ENCODE assay signal across 8 mouse cellular contexts in genomic region chr12:105584851-105585250, GRCm38 (mm10). TPM values are rescaled to one million over a fixed set of nuclear protein-coding genes. Genes with fewer than 3 reads are reported as not detected.
DNase-seq lines count a peak whose midpoint lies in the region; ATAC-seq and TF ChIP-seq lines count a peak whose summit lies in the region.

No protein-coding gene starts in this region.

- no peaks in the 10 kb centered on the region for H3K27me3 ChIP-seq in cerebellum, adult 2 months (ENCODE audit: control insufficient read depth, insufficient read depth, low read length)
- H3K27me3 ChIP-seq in hindbrain, embryonic 13.5 days, result 0 out of 2 replicates have a peak, but pooled peaks cover 3% of the 10 kb centered on the region

- TF ChIP-seq POLR2A in cerebellum, adult 2 months (IDR thresholded peaks at IDR 0.05; ENCODE audit: borderline replicate concordance, insufficient read depth, low read length), result no peak

- ATAC-seq in hindbrain, embryonic 13.5 days (ENCODE audit: low FRiP score), result peak; percentile 46; the same call in 1 of the 2 replicates
- no peak for ATAC-seq in erythroid progenitor cell, adult 5-6 weeks (replicated peaks; ENCODE audit: low FRiP score, poor library complexity, severe bottlenecking)

- H3K4me3 ChIP-seq in cerebellum, adult 2 months (replicated peaks; ENCODE audit: insufficient read depth, low read depth, low read length), result no peak overlapping the region
- H3K4me3 ChIP-seq in hindbrain, embryonic 13.5 days, result no peak overlapping the region

- peak; percentile 67 for DNase-seq in NIH3T3 (ENCODE audit: low read depth)
- peak; percentile 59 to 66 for DNase-seq in cerebellum, adult 2 months
- DNase-seq in frontal cortex, postnatal 10 days (ENCODE audit: low spot score in 2 of 2), result peak; percentile 41 to 52
- peak; percentile 47 to 82 for DNase-seq in layer of hippocampus, postnatal 25 days (ENCODE audit: extremely low spot score in 1 of 2, low spot score in 1 of 2)
- DNase-seq in lung, postnatal 25 days (ENCODE audit: low spot score), result peak; percentile 80
- peak; percentile 67 to 73 for DNase-seq in right cerebral cortex, adult 2 months (ENCODE audit: low spot score in 2 of 2)

- no peaks in the 10 kb centered on the region for H3K4me1 ChIP-seq in cerebellum, adult 2 months (ENCODE audit: control insufficient read depth, insufficient read depth, low read length)
- H3K4me1 ChIP-seq in hindbrain, embryonic 13.5 days (replicated peaks), result peaks cover 10% of the 10 kb centered on the region

- no peaks in the 10 kb centered on the region for H3K9me3 ChIP-seq in hindbrain, embryonic 13.5 days

- H3K4me2 ChIP-seq in hindbrain, embryonic 13.5 days, result no peak overlapping the region

- WGBS in cerebellum, adult 2 months, result 33% methylated on average over 12 of the region's 12 CpGs
- 20% methylated on average over 12 of the region's 12 CpGs for WGBS in hindbrain, embryonic 13.5 days

- no peaks in the 10 kb centered on the region for H3K36me3 ChIP-seq in hindbrain, embryonic 13.5 days

- no peak overlapping the region for H3K9ac ChIP-seq in hindbrain, embryonic 13.5 days

- peak; percentile 82 for TF ChIP-seq CTCF in cerebellum, adult 2 months (IDR thresholded peaks at IDR 0.05; ENCODE audit: borderline replicate concordance, insufficient read depth, low read depth, low read length)

- no peak overlapping the region for H3K27ac ChIP-seq in cerebellum, adult 2 months (ENCODE audit: insufficient read depth, low read length)
- H3K27ac ChIP-seq in hindbrain, embryonic 13.5 days, result no peak overlapping the region

RNA-seq across cellular contexts. Expression of gene Bdkrb1, which starts 18.0 kb away (rescaled TPM):
- 0.36 TPM in 1 of 2 replicates, not detected in the other for polyA plus RNA-seq in cerebellum, adult 2 months (2012; rRNA removed)
- 0.25 TPM in 1 of 2 replicates, not detected in the other for polyA plus RNA-seq in hindbrain, embryonic 13.5 days (2015; fragmentation: Nextera tagmentation; extraction: Ambion mirVana)
- total RNA-seq in layer of hippocampus, postnatal 25 days (2021), result under 1 TPM in 1 of 2 experiments, not detected in 1; 0.35 TPM
- total RNA-seq in erythroid progenitor cell, adult 5-6 weeks (2015; ENCODE audit: low replicate concordance), result not detected in 2 replicates
- not detected in 2 replicates for total RNA-seq in erythroid progenitor cell, adult 5-6 weeks (2017; ENCODE audit: low replicate concordance)

RNA-seq across cellular contexts. Expression of gene Bdkrb2, which starts 21.8 kb away (rescaled TPM):
- 0.68 and 0.70 TPM in 2 replicates for polyA plus RNA-seq in cerebellum, adult 2 months (2012; rRNA removed)
- 1.6 and 1.7 TPM in 2 replicates for polyA plus RNA-seq in hindbrain, embryonic 13.5 days (2015; fragmentation: Nextera tagmentation; extraction: Ambion mirVana)
- under 1 TPM; 0.31 to 0.44 TPM for total RNA-seq in layer of hippocampus, postnatal 25 days (2021)
- not detected in 2 replicates for total RNA-seq in erythroid progenitor cell, adult 5-6 weeks (2015; ENCODE audit: low replicate concordance)
- not detected in 2 replicates for total RNA-seq in erythroid progenitor cell, adult 5-6 weeks (2017; ENCODE audit: low replicate concordance)
